Mouse (Mus musculus) liver, embryonic 15.5 days (tissue): ENCODE data around the gene Zdhhc1. TPM values are rescaled to one million over a fixed set of nuclear protein-coding genes. Genes with fewer than 3 reads are reported as not detected.

ENCODE experiments used
- ATAC-seq: fragments of 200-750 bp; cut with Nextera tagmentation; 2 replicates; pipeline ENCODE4 v1.8.0; 2017; ENCODE audit warnings: moderate number of reproducible peaks, mild to moderate bottlenecking, moderate library complexity; ENCODE audit not compliant: insufficient read depth
- H3K27ac ChIP-seq: fragments of 300-500 bp; sonication (generic); replicated peaks from 2 replicates; pipeline ENCODE4 v1.5.1; 2015; ENCODE audit warnings: mild to moderate bottlenecking, inconsistent platforms
- H3K27me3 ChIP-seq: fragments of 300-500 bp; sonication (generic); 2 replicates; pipeline ENCODE4 v1.6.1; 2015; ENCODE audit warnings: mild to moderate bottlenecking, inconsistent platforms
- H3K36me3 ChIP-seq: fragments of 300-500 bp; sonication (generic); replicated peaks from 2 replicates; pipeline ENCODE4 v1.6.1; 2015; ENCODE audit warnings: moderate library complexity, mild to moderate bottlenecking, inconsistent platforms
- H3K4me1 ChIP-seq: fragments of 300-500 bp; sonication (generic); replicated peaks from 2 replicates; pipeline ENCODE4 v1.6.1; 2015; ENCODE audit warnings: inconsistent platforms
- H3K4me2 ChIP-seq: fragments of 300-500 bp; sonication (generic); 2 replicates; pipeline ENCODE4 v1.6.1; 2015; ENCODE audit warnings: moderate library complexity, mild to moderate bottlenecking, inconsistent platforms
- H3K4me3 ChIP-seq: fragments of 300-500 bp; sonication (generic); replicated peaks from 2 replicates; pipeline ENCODE4 v1.5.1; 2015; ENCODE audit warnings: mild to moderate bottlenecking, inconsistent platforms
- H3K9ac ChIP-seq: fragments of 300-500 bp; sonication (generic); 2 replicates; pipeline ENCODE4 v1.6.1; 2015; ENCODE audit warnings: moderate library complexity, mild to moderate bottlenecking, inconsistent platforms
- H3K9me3 ChIP-seq: fragments of 300-500 bp; sonication (generic); replicated peaks from 2 replicates; pipeline ENCODE4 v1.6.1; 2016; ENCODE audit warnings: inconsistent platforms
- WGBS: fragments of 180-500 bp; shearing (Covaris S2); methylation state at CpG from one replicate; pipeline ENCODE4 v1.1.7; 2015; ENCODE audit warnings: mixed read lengths; ENCODE audit not compliant: insufficient replicate concordance; 5-methylcytosine and 5-hydroxymethylcytosine counted together
- polyA plus RNA-seq: library from polyadenylated mRNA; unstranded; fragments of >200 nt; fragmentation: Nextera tagmentation; extraction: Ambion mirVana; gene quantifications from 2 replicates; pipeline ENCODE4 v1.2.1, GENCODE M21; 2015

The Zdhhc1 gene
- polyA plus RNA-seq, 1 experiment from 2014 or later, result 1.9 TPM

DNA sequence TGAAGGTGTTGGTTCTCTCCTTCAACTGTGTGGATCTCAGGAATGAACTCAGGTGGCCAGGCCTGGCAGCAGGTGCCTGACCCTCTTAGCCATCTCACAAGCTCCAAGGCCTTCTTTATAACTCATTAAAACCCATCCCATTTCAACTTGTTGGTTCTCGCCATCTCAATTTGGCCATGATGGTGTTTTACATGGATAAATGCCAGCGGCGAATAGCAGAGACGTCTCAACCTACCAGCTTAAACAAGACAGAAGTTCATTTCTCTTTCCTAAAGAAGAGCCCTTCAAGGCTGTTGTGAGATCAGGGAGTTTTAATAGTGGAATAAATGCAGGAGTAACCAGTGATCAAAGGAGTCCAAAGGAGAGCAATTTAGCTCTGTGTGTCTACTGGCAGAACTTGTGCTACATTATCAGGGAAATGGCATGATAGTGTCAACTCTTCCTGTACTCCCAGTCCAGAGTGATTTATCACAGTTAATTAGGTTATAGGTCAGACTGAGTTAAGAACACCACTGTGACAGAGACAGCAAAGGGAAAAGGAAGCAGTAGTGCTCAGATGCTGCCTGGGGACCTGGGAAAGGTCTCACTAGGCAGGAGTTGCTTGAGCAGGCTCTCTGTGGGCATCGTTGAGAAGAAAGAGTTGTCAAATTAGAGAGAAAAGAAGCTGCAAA is 59.5 kb downstream of the Zdhhc1 start:
- H3K4me2 ChIP-seq, result no peak overlapping the region
- WGBS, result 69% methylated on average over 5 of the region's 5 CpGs
- ATAC-seq, result no peak

DNA sequence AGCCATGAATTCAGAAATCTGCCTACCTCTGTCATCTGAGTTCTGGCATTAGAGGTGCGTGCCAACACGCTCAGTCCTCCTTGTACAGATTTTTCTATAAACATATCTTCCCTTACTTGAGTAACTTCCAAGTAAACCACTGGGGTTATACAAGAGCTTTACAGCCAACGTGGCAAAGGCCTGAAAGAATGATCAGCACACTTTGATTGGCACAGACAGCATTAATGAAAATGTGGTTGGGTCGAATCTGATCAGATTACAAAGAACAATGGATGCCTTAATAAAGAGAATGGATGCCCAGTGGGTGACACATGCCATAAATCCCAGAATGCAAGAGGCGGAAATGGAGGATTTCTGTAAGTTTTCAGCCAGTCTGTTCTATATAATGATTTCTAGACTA is 60.5 kb downstream of the Zdhhc1 start:
- Histone ChIP-seq H3K9me3 (no peaks in the 10 kb centered on the region), H3K4me1 (no peaks in the 10 kb centered on the region), H3K4me3 (no peak overlapping the region), H3K4me2 (no peak overlapping the region), H3K9ac (no peak overlapping the region), H3K36me3 (no peaks in the 10 kb centered on the region), H3K27me3 (peaks cover 55% of the 10 kb centered on the region), H3K27ac (no peak overlapping the region)
- no peak for ATAC-seq
- WGBS, result 51% methylated on average over 5 of the region's 5 CpGs

More for the DNA sequence above, 59.5 kb downstream of the Zdhhc1 start:
- no peak overlapping the region for H3K4me3 ChIP-seq
- H3K27ac ChIP-seq, result no peak overlapping the region
- no peaks in the 10 kb centered on the region for H3K4me1 ChIP-seq
- no peak overlapping the region for H3K9ac ChIP-seq
- no peaks in the 10 kb centered on the region for H3K36me3 ChIP-seq
- peaks cover 61% of the 10 kb centered on the region for H3K27me3 ChIP-seq
- H3K9me3 ChIP-seq, result no peaks in the 10 kb centered on the region

DNA sequence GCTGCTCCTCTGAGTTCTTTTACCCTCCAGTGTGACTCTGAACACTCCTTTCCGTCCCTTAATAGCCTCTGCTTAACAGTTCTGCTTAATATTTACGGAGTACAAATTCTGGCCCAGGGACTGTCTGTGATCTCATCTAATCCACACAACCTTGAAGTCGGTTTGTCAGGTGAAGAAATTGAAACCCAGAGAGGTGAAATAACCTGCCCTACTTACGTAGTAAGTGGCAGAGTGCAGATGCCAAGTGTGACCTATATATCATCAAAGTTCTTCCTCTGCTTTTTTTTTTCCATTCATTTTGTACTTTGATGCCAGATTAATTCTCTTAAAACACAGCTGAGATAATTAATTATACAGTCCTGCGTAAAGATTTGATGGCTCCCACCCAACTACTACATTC is 62.6 kb downstream of the Zdhhc1 start:
- Histone ChIP-seq H3K4me2 (no peak overlapping the region), H3K9ac (no peak overlapping the region), H3K27ac (no peak overlapping the region), H3K4me3 (no peak overlapping the region), H3K9me3 (no peaks in the 10 kb centered on the region), H3K36me3 (no peaks in the 10 kb centered on the region), H3K27me3 (peaks cover 46% of the 10 kb centered on the region), H3K4me1 (no peaks in the 10 kb centered on the region)
- ATAC-seq, result no peak
- 71% methylated on average over 5 of the region's 5 CpGs for WGBS

DNA sequence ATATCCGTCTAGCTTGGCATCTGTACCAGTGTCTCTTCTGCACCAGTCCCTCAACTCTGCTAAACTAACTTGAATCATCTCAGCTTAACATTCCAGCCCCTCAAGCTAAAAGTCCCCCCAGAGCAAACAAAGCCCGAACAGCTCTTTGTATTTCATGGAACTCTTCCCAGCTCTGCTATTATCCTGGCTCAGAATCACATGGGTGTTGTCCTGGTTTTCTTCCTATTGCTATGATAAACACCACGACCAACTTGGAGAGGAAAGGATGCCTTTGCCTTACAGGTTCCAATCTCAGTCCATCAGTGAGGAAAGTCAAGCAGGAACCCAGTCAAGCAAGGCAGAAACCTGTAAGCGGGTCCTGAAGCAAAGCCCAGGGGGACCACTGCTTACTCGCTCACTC is 63.2 kb downstream of the Zdhhc1 start:
- no peak overlapping the region for H3K4me2 ChIP-seq
- H3K4me1 ChIP-seq, result no peaks in the 10 kb centered on the region
- no peak overlapping the region for H3K27ac ChIP-seq
- no peaks in the 10 kb centered on the region for H3K9me3 ChIP-seq
- H3K4me3 ChIP-seq, result no peak overlapping the region
- WGBS, result 52% methylated on average over 5 of the region's 5 CpGs
- H3K36me3 ChIP-seq, result no peaks in the 10 kb centered on the region
- no peak for ATAC-seq
- H3K9ac ChIP-seq, result no peak overlapping the region
- peaks cover 41% of the 10 kb centered on the region for H3K27me3 ChIP-seq

DNA sequence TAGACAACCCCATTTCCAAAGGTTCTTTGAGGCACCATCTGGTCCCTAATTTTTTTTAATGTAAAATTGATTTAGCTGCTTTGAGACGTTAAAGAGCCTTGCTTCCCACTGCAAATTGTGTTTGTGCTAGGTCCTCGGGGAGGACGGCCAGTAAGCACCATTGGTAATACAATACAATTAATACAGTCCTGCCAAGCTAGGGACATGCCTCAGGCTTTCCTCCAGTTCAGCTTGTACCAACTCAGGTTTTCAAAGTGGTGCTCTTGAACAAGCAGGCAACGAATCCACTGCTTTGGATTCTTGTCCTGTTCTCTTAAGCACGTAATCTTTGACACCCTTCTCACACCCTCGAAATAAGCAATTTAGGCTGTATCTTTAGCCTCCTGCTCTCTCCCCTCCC is 63.7 kb downstream of the Zdhhc1 start:
- Histone ChIP-seq H3K4me1 (no peaks in the 10 kb centered on the region), H3K36me3 (no peaks in the 10 kb centered on the region), H3K4me3 (no peak overlapping the region), H3K4me2 (no peak overlapping the region), H3K9me3 (no peaks in the 10 kb centered on the region), H3K27ac (no peak overlapping the region), H3K9ac (no peak overlapping the region), H3K27me3 (peaks cover 41% of the 10 kb centered on the region)
- no peak for ATAC-seq
- 62% methylated on average over 6 of the region's 6 CpGs for WGBS

DNA sequence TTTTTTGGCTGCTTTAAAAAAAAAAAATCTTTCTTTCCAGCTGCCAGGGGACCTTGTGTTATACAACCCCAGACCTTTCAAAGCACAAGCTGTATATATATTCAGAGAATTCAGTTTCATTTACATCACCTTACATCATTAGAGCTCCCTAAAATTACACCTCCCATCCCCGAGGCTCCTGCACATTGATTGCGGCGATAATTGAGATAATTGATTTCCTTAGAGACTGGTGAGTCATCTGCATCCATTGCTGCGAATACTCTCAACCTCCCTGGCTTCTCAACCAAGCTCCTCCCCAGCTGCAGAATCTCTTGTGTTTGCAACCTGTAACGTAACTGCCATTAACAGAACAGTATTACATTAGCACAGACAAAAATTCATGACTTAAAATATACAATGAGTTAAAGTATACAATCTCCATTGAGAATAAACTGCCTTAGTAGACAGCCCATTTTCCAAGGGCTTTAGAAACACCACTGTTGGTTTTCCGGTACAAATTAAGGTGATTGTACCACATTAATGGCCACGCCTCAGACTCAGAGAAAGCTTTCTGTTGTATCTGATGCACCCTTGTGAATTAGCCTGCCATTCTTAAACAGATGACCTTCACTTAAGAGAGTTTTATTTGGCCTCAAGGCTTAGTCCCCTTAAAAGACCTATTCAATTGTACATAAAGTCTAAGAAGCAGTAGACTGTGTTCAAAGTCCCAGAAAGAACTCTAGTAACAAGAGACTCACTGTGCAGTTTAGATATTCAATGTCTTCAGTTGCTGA is 64.8 kb downstream of the Zdhhc1 start:
- 60% methylated on average over 7 of the region's 7 CpGs for WGBS
- Histone ChIP-seq H3K9ac (no peak overlapping the region), H3K9me3 (no peaks in the 10 kb centered on the region), H3K27ac (no peak overlapping the region), H3K4me1 (no peaks in the 10 kb centered on the region), H3K4me2 (no peak overlapping the region), H3K27me3 (peaks cover 31% of the 10 kb centered on the region), H3K4me3 (no peak overlapping the region), H3K36me3 (no peaks in the 10 kb centered on the region)
- no peak for ATAC-seq

DNA sequence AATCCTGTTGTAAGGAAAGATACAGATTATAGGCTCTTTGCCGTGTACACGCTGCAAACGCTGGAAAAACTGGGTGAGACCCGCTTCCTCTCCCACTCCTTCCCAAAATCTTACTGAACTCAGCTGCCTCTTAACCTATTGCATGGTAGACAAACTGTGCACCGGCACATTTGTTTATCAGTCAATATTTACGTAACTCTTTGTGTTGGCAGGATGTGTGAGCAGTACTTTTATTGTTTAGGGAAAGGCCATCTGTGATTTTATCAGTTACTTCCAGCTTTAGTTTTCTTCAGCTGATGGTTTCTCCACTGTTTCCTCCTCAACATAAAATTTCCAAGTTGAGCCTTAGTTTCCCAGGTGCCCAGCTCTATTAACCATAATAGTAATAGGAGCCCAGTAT is 69.8 kb downstream of the Zdhhc1 start:
- Histone ChIP-seq H3K36me3 (no peaks in the 10 kb centered on the region), H3K27me3 (peaks cover 21% of the 10 kb centered on the region; the same call in 1 of the 2 replicates), H3K4me2 (no peak overlapping the region), H3K4me1 (no peaks in the 10 kb centered on the region), H3K9me3 (no peaks in the 10 kb centered on the region), H3K4me3 (no peak overlapping the region), H3K9ac (no peak overlapping the region), H3K27ac (no peak overlapping the region)
- ATAC-seq, result no peak
- WGBS, result 39% methylated on average over 6 of the region's 6 CpGs

Other genes with a start within 250 kb of the Zdhhc1 start
- 2.3 and 2.4 TPM in 2 replicates for gene B3gnt9, start 241.7 kb downstream of the Zdhhc1 start, polyA plus RNA-seq
- gene Tradd, start 232.3 kb downstream of the Zdhhc1 start, polyA plus RNA-seq, result 14.9 and 15.5 TPM in 2 replicates
- gene Fbxl8, start 232.3 kb downstream of the Zdhhc1 start, polyA plus RNA-seq, result 1.2 and 1.3 TPM in 2 replicates
- gene Hsf4, start 227.1 kb downstream of the Zdhhc1 start, polyA plus RNA-seq, result not detected in 2 replicates
- gene Nol3, start 220.8 kb downstream of the Zdhhc1 start, polyA plus RNA-seq, result 0.22 and 0.30 TPM in 2 replicates
- 0.59 and 0.68 TPM in 2 replicates for gene 4931428F04Rik, start 207.0 kb downstream of the Zdhhc1 start, polyA plus RNA-seq
- 6.0 and 6.7 TPM in 2 replicates for gene Exoc3l, start 200.8 kb downstream of the Zdhhc1 start, polyA plus RNA-seq
- 197 and 211 TPM in 2 replicates for gene E2f4, start 199.2 kb downstream of the Zdhhc1 start, polyA plus RNA-seq
- gene Elmo3, start 191.3 kb downstream of the Zdhhc1 start, polyA plus RNA-seq, result 3.4 and 4.4 TPM in 2 replicates
- gene Lrrc29, start 170.6 kb downstream of the Zdhhc1 start, polyA plus RNA-seq, result 10.4 and 11.8 TPM in 2 replicates
- gene Tmem208, start 170.5 kb downstream of the Zdhhc1 start, polyA plus RNA-seq, result 91.2 and 91.8 TPM in 2 replicates
- 0.53 and 0.70 TPM in 2 replicates for gene Fhod1, start 148.9 kb downstream of the Zdhhc1 start, polyA plus RNA-seq
- 0.13 TPM in 2 replicates for gene Slc9a5, start 148.1 kb downstream of the Zdhhc1 start, polyA plus RNA-seq
- gene Plekhg4, start 123.6 kb downstream of the Zdhhc1 start, polyA plus RNA-seq, result not detected in 2 replicates
- not detected in 2 replicates for gene Kctd19, start 83.4 kb downstream of the Zdhhc1 start, polyA plus RNA-seq
- gene Lrrc36, start 83.3 kb downstream of the Zdhhc1 start, polyA plus RNA-seq, result 0.12 and 0.13 TPM in 2 replicates
- gene Tppp3, start 25.4 kb downstream of the Zdhhc1 start, polyA plus RNA-seq, result 3.1 and 4.8 TPM in 2 replicates
- 0.40 and 0.58 TPM in 2 replicates for gene Hsd11b2, start 21.9 kb upstream of the Zdhhc1 start, polyA plus RNA-seq
- 52.4 and 59.4 TPM in 2 replicates for gene Atp6v0d1, start 69.1 kb upstream of the Zdhhc1 start, polyA plus RNA-seq
- 7.1 and 7.2 TPM in 2 replicates for gene Ripor1, start 108.4 kb upstream of the Zdhhc1 start, polyA plus RNA-seq
- 62.0 and 63.5 TPM in 2 replicates for gene Ctcf, start 139.7 kb upstream of the Zdhhc1 start, polyA plus RNA-seq
- gene Agrp, start 140.5 kb upstream of the Zdhhc1 start, polyA plus RNA-seq, result 0.18 TPM in 1 of 2 replicates, not detected in the other
- gene Carmil2, start 189.4 kb upstream of the Zdhhc1 start, polyA plus RNA-seq, result 0.35 and 0.74 TPM in 2 replicates
- gene Acd, start 204.2 kb upstream of the Zdhhc1 start, polyA plus RNA-seq, result 22.4 and 23.6 TPM in 2 replicates
- gene Pard6a, start 204.2 kb upstream of the Zdhhc1 start, polyA plus RNA-seq, result 6.1 and 6.3 TPM in 2 replicates
- not detected in 2 replicates for gene 4933405L10Rik, start 210.8 kb upstream of the Zdhhc1 start, polyA plus RNA-seq
- gene Enkd1, start 211.3 kb upstream of the Zdhhc1 start, polyA plus RNA-seq, result 4.4 and 5.2 TPM in 2 replicates